Mouse (Mus musculus): Measurements from ENCODE around the gene Gm20388.

The Gm20388 gene

DNA sequence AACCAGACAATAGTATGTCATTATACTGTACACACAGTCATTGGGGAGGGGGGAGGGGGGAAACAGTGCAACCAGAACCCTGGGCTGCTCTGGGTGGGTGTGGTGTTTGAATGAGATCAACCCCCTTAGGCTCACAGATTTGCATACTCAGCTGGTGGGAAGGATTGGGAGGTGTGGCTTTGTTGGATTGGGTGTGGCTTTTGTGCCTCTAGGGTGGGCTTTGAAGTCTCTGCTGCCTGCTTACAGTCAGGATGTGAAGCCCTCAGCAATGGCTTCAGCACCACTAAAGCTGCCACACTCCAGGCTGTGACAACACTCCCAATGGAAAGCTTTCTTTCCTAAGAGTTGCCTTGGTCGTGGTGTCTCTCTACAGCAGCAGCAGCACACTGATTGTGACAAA lies 1976.9 kb downstream of the Gm20388 start:
- DNase-seq = no peak

DNA sequence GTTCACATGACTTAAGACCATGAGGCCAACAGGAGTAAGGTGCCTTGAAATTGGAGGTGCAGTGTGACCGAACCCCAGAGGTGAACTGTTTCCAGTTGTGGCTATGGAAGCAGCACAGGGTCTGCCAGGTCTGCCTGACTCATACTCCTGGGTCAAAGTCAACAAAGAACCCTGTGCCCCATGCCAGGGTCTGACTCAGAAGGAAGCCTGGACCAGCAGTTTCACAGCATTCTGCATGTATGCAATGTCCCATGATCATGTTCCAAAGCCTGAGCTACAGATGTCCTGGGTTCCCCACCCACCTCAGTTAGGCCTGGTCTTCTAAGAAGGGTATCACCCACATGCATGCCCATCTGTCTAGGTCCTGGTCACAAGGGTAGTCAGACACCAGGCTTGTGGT lies 1978.7 kb downstream of the Gm20388 start:
- DNase-seq = no peak

DNA sequence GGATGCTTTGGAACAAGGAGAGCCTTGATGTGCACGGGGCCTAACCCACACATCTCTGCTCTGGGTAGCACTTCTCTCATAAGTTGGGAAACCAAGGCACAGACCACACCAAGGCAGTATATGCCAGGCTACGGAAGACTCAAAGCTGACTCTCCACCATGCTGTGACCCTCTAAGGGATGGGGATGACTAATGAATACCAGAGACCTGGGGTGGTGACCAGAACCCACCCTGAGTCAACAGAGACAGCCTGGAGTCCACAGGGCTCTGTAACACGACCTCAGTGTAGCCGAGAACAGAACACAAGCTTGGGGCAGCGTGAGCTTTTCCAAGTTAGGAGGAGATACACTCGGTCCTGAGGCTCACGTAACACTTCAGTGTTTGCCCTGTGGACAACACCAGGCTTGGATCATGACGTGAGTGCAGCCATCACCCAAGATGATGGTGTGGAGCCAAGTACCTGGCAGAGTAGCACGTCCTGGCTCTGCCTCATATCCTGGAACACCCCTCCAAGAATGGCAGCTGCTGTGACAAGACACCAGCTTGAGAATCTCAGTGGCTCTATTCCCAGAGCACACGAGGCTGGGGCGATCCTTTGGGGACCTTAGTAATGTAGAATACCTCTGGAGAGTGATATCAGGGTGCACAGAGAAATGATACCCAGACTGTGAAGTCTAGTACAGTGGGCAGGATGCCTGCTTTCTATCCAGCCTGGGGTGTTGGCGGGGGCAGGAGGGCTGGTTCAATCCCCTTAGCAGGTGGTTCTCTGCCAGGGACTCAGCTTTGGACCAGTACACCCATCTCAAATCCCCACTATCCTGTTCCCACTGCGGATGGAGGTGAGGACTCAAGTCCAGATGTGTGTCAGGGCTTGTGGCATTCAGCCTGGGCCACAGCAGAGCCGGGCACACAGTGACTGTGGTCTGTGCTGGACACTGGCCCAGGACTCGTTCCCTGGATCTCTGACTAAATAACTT lies 1979.5 kb downstream of the Gm20388 start:
- no peak for DNase-seq

DNA sequence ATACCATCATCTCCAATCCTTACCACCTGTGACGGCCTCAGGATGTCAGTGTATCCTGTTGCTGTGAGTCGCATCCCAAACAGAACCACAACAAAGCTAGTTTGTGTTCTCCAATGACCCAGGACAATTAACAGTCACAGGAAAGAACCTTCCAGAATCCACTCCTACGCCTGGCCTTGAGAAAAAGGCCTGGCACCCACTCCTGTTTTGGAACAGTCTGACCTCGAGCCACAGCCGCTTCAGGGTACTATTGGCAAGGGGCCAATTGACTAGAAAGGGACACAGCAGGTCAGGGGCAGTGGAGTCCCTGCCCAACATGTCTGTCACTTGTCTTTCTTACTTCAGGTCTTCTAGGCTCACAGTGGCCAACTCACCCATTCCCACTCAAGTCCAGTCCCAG lies 1982.2 kb downstream of the Gm20388 start:
- DNase-seq = no peak

DNA sequence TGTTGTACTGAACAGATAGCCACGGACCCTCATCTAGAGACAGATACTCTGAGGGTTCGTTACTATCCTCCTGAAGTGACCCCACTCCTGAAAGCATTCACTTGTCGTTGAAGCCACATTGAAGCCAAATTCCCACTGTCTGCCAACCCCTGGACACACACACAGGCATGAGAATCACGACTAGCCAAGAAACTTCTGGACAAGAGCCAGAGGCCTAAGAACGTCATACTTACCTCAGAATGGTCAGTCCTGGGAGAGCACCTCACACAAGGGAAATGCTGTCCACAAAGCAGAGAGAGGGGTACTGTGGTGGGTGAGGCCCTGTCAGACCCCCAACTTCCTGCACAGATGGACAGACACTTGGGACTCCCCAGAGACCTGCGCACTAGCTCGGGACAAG lies 1985.3 kb downstream of the Gm20388 start:
- DNase-seq = no peak

DNA sequence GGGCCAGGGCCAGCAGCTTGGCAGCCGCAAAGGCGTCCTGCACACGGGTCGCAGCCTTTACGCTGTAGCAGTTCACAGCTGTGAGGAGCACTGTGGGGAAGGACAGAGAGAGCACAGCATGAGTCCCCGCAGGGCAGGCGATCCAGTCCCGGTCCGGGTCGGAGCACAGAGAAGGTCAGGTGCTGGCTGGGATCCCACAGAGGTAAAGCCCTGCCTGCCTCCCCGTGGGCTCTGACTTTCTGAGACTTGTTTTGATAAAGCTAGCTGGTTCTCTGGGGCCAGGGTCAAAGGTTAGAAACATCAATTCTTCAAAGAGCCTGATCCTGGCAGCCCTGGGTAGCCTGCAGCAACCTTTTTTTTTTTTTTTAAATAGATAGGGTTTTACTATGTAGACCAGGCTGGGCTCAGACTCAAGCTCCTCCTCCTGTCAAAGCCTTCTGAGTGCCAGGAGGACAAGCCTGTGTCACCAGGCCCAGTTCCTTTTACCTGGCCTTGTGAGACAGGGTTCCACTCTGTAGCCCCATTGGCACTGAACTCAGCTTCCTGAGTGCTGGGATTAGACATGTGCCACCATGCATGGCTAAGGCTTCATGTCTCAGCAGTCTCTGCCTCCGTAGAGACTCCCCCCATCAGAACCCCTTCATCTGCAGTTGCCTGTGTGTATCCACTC lies 1986.0 kb downstream of the Gm20388 start:
- no peak for DNase-seq

DNA sequence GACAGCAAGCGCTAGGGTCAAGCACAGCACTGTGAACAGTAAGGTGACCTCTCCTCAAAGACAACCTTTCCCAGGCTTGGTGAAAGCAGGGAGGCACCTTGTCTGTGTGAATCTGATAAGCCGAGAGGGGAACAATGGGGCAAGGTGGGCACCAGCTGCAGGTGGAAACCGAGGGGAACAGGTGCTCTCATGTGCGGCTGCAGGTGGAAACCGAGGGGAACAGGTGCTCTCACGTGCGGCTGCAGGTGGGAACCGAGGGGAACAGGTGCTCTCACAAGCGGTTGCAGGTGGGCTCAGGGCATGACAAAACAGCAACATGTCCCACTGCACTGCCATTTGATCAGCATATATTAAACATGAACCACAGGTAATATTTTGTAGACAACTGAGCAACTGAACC lies 1986.6 kb downstream of the Gm20388 start:
- no peak for DNase-seq

DNA sequence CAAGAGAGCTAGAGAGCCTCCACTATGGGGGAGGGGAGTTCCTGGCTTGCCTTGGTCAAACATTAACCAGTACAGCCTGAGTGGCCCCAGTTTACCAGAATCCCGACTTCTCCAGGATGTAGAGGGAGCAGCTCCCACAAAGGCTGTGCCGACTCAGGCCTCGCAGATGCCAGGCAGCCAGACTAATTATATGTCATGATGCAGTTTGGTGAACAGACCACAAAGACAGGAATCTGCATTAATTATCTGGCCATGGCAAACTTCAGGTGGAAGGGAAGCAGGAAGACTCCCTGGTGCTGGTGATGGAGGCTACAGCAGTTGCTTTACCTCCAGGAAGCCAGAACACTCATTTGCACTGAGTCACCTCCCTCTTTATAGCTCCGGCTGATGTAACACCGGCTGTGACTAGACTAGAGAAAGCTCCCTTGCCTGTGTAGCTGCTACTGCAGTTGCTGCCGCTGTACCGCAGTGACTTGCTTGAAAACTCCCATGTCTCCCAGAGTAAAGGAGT lies 1987.3 kb downstream of the Gm20388 start:
- DNase-seq = peak; percentile 48

DNA sequence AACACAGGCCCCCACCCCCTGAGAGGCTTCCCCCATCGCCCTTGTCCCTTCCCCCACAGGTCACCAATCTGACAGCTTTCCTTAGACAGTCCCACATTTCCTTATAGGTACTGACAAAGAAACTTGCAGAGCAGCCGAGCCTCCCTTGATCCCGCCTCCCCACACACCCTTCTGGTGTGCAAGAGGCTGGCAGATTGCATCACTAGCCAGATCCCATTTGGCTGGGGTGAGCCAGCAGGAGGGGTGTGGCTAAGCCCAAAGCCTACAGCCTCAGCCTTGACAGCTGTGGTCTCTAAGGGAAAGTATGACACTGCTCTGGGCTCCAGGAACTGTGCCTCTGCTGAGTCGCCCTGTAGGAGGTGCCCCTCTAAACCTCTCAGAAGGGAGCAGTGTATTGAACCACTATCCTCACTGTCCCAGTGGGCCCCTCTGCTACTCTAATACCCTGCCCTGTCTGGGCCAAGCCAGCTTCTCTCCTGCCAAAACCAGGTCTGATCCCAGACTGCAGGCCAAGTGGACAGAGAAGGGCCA lies 1987.8 kb downstream of the Gm20388 start:
- peak; percentile 96 for DNase-seq

DNA sequence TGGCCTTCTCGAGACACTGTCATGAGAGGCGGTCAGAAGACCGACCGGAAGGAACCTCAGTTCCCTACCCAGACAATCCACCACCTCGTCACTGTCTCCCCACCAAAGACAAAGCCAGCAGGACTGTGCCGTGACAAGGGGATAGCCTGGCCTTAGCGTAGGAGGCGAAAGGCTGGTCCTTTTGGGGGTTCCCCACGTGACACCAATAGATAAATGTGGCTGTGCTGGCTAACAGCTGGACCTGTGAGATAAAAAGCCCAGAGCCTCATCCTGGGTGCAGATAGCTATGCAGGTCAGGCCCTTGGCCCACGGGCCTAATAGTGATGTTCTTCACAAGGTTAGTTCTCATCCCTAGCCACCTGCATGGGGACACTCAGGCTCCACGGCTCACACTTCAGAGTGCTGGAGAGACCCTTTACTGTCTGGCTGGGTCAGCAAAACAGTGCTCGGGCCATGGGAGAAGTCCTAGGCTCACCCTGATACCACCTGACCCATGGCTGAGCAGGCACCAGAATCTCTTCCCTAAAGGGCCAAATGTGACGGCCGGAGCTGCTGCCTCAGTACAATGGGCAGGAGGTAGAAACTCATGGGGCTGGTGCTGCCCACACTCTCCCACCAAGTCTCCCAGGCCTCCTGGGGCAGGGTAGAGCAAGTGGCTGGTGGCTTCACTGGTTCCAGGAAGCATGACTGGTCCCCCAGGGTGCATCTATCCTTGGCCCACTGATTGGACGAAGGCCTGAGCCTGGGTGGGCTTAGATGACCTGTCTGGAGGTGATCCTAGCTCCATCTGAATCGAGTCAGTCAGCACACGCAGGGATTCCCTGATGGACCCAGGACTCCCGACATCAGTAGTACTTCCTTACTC lies 1988.8 kb downstream of the Gm20388 start:
- DNase-seq = peak; percentile 91

DNA sequence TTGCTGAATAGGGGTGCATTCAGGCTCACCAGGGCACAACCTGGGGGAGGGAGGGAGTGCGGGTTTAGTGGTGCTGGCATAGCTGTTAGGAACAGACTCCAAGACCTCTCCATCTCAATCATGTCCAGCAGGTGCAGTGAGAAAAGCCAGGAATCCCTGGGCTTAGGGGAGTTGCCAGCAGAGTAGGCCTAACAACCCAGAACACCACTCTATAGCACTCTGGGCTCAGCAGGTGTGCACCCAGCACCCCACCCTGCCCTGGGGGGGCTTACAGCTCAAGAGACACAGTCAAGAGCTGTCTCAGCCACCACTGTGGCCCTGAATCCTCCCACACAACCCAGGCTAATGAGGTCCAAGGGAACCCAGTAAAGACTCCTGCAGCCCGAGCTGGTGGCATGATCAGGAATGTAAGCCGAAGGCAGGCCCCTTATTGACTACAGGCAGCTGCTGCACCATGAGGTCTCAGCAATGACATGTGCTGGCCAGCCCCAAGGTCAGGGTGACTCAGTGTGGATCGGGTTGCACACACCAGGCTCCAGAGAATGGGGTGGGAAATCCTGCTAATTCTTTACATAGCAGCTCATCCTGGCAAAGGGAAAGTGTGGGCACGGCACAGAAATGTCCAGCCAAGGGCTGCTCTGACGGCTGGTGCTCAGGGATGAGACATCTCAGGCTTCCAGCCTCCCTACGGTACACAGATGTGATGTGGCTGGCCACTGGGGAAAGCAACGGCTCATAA lies 1991.0 kb downstream of the Gm20388 start:
- DNase-seq = no peak

DNA sequence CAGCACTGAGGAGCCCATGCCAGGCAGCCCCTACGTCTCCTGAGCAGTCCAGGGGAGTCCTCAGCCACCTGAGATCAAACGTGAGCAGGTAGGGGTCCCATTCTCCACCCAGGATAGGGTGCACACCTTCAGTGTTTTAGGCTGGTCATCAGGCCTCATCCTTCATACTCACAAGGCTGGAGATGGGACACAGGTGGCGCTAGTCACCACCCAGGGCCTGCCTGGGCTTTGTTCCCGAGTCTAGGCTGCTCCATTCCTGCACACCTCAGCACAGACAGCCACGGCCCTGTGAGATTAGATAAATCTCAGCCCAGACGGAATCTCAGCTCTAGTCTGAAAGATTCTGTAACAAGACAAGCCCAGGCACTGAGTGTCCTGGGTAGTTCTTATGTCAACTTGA lies 1993.3 kb downstream of the Gm20388 start:
- DNase-seq = peak; percentile 38

DNA sequence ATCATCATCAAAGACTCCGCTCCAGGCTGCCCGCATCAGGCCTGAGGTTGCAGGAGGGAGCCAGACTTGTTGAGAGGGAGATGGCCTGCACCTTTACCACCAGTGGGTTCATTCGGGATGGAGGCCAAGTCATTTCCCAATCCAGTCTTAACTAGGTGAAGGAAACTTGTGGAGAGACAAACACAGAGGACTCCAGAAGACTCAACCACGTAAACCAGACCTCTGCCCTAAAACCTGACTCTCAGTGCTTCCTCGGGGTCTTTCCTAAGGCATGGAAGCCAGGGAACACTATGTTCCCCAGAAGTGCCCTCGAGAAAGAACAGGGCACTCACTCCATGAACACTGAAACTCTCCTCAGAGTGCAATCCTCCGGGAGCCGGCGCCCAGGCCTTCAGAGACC lies 1994.4 kb downstream of the Gm20388 start:
- no peak for DNase-seq

DNA sequence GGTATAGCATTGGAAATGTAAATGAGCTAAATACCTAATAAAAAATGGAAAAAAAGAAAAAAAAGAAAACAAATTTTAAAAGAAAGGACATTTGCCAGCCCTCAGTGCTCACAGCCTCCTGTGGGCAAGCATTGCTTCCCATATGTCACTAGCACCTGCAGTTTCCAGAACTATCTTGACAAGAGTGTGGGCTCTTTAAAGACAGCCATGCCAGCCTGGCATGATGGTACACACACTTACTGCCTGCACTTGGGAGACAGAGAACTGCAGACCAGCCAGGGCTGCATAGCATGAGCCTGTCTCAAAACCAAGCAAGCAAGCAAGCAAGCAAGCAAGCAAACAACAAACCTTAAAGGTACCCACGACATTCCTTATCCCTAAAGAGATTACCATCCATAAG lies 1994.8 kb downstream of the Gm20388 start:
- DNase-seq = no peak

DNA sequence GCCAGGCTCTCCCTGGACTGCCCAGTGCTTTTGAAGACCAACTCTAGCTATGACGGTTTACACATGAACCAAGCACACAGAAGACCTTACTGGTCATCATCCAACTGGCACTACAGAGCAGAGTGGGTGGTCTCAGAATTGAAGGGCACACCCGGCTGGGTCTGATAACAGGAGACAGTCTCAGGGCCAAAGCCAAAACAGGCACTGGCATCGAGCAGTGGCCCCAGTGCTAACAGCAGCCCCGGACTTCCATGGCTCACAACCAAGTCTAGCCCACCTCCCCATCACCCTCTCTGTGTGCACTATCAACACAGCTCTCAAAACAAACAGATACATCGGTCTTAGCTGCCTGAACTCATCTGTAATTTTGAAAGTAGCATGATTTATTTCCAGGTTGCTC lies 1995.2 kb downstream of the Gm20388 start:
- DNase-seq = peak; percentile 55

DNA sequence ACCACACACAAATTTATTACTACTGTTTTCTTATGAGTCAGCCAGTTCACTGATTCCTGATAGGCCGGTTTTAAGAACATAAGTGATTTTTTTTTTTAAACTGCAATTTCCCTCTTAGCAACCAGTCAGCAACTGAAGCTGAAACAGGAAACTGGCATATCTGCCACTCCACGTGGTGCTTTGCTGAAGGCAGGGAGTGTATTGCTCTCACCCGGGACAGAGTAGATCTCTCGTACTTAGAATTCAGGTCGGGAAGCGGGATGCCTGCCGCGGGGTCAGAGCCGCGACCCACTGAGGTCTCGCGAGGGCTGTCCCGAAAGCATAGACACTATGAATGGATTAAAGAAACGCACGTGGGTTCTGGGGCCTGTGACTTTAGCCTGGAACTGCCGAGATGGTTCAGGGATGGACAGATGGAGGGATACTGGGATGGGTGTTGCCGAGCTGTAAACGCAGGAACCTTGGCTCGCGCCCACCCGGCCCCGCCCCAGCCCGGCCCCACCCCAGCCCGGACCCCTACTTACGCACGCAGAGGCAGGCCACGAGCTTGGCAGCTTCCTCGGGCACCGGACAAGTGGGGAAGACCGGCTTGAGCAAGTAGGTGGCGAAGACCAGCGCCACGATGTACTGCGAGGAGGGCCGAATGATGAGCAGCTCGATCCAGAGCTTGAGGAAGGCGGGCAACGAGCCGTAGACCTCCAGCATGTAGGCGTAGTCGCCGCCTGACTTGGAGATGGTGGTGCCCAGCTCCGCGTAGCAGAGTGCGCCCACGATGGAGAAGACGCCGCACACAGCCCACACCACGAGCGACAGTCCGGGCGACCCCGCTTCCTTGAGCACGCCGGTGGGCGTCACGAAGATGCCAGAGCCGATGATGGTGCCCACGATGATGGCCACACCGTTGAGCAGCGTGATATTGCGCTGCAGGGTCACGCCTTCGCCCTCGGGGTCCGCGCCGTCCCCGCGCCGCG lies 1996.2 kb downstream of the Gm20388 start:
- peak; percentile 58 for DNase-seq

DNA sequence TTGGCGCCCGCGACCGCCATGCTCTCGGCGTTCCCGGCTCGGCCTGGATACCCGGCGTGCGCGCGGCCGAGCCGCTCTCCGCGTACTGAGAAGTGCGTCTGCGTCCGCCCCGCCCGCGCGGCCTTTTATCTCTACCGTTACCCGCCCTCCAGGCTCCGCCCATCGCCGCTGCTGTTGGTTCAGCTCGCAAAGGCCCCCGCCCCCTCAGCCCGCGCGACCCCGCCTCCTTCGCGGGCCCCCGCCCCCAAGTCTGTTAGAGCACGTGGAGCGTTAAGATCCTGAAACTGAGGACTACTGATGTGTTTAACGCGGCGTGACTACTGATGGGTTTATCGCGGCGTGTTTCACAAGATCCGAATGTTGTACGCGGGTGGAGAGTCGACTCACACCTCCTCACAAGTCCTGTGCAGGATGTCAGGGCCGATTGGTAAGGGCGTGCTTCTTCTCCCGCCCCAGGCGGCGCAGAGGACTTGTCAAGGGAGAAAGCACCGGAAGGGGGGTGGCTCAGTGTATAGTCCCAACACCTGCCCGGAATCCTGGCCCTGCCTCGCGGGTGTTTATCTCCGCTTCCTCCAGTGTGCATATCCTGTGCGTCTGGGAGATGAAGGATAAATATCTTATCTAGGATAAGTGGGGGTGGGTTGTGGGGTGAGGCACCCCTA lies 1997.1 kb downstream of the Gm20388 start, which contains the start of gene Slc7a5:
Gene Slc7a5 (minus strand): TSS at position 108 of the 662 bp plus-strand sequence.
- peak; percentile 99 for DNase-seq

DNA sequence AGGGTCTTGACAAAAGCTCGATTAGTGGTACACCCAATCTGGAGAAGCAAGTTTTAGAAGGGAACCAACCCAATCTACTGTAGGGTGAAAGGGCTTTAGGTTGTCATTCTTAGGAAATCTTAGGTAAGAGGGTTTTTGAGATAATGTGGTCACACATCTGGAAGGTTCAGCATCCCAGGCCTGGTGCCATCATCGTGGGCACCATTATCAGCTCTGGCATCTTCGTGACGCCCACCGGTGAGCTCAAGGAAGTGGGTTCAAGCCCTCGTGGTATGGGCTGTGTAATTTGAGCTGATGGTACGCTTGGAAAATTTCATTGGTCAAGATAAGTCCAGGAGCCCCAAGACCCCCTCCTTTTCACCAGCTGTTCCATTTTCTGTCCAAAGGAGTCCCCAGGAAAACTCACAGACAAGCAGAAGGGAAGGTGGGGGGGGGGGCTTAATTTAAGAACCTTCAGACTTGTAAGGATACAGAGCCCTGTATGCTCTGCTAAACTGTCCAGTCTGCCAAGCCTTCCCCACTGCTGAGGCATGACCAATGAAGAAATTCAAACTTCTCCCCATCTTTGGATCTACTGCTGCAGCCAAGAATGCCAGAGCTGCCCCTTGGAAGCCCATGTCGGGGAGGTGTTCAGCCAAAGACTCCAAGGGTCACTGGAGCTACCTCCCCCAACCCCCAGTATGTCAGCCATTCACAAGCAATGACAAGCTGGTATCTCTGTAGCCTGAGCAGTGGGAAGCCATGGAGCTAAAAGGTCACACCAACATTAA lies 1997.9 kb downstream of the Gm20388 start:
- no peak for DNase-seq

DNA sequence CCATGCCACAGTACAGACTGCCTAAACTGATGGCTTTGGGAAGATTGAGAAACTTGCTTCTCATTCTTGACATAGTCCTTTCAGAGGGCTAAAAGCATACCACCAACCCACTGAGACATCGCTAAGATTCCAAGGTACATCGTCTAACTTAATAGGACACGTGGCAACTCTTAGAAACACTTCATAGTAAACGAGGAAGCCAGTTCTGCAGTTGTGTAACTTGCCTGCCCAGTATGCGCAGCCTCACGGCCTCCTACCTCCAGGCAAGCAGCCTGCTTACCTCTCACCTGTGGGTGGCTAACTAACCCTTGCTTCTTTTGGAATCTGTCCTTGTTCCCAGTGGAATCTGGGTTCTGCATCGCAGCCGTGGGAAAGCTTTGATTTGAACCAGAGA lies 1998.5 kb downstream of the Gm20388 start:
- DNase-seq = no peak

Data from liver (tissue).